Mouse (Mus musculus): ENCODE measurements at regions not wholly inside any gene's neighbourhood (a gene's known extent, or its start where the extent isn't known, plus 50 kb on each side); places are given as distances from the start of the nearest gene placed in this dataset.

- TF ChIP-seq CTCF (IDR thresholded peaks at IDR 0.05; ENCODE audit: low read depth) (no peak), EP300 (IDR thresholded peaks at IDR 0.05; ENCODE audit: low read depth) (no peak)
These were observed 85.9 kb upstream of the Gpc3 start for GRCm38 (mm10) chrX:52699615-52700014.

All from heart, postnatal 0 days (tissue).